Mouse (Mus musculus) small intestine, adult 2 months (tissue): ENCODE measurements at regions not wholly inside any gene's neighbourhood (a gene's known extent, or its start where the extent isn't known, plus 50 kb on each side); places are given as distances from the start of the nearest gene placed in this dataset.

Experiments used
- CTCF ChIP-seq: fragments of 200-500 bp; IDR thresholded peaks from 2 replicates; pipeline ENCODE4 v1.5.1; 2012; ENCODE audit warnings: low read depth, mild to moderate bottlenecking, control low read depth, inconsistent platforms, low read length, moderate library complexity, mixed read lengths; ENCODE audit not compliant: insufficient replicate concordance, insufficient read length; ENCODE audit errors: extremely low read depth
- POLR2A ChIP-seq: fragments of 200-500 bp; IDR thresholded peaks from 2 replicates; pipeline ENCODE4 v1.6.1; 2012; ENCODE audit warnings: low read depth, mild to moderate bottlenecking, control low read depth, inconsistent platforms, low read length, moderate library complexity

- no peak for TF ChIP-seq CTCF
- no peak for TF ChIP-seq POLR2A
Observed at GRCm38 (mm10) chr11:23148048-23148596, 107.7 kb upstream of the Xpo1 start.
